Mouse (Mus musculus) spleen, adult 2 months (tissue): Measurements from ENCODE around the gene Ubr3. TPM values are rescaled to one million over a fixed set of nuclear protein-coding genes. Genes with fewer than 3 reads are reported as not detected.

Experiments used
- DNase-seq, 2 experiments: peaks; one replicate each; pipeline versions ENCODE4 v3.0.0 to v3.0.0-alpha.2; 2012 to 2021; ENCODE audit warnings: low spot score in 2 of 2, low read depth in 1 of 2
- H3K27ac ChIP-seq: fragments of 200-500 bp; 2 replicates; pipeline ENCODE4 v1.5.1; 2012; ENCODE audit warnings: low read length, inconsistent platforms; ENCODE audit not compliant: insufficient read depth
- H3K27me3 ChIP-seq: fragments of 200-500 bp; 2 replicates; pipeline ENCODE4 v1.6.1; 2012; ENCODE audit warnings: mild to moderate bottlenecking, moderate library complexity, low read length, inconsistent platforms; ENCODE audit not compliant: control insufficient read depth, insufficient read depth
- H3K36me3 ChIP-seq: fragments of 200-500 bp; 2 replicates; pipeline ENCODE4 v1.6.1; 2012; ENCODE audit warnings: mild to moderate bottlenecking, low read length, inconsistent platforms; ENCODE audit not compliant: control insufficient read depth, insufficient read depth
- H3K4me1 ChIP-seq: fragments of 200-500 bp; 2 replicates; pipeline ENCODE4 v1.6.1; 2011; ENCODE audit warnings: inconsistent platforms; ENCODE audit not compliant: control insufficient read depth, insufficient read depth, insufficient read length
- H3K4me3 ChIP-seq: fragments of 200-500 bp; 2 replicates; pipeline ENCODE4 v1.5.1; 2011; ENCODE audit warnings: mild to moderate bottlenecking, inconsistent platforms; ENCODE audit not compliant: insufficient read depth, insufficient read length; ENCODE audit errors: extremely low read depth
- CTCF ChIP-seq: fragments of 200-500 bp; IDR thresholded peaks from 2 replicates; pipeline ENCODE4 v1.5.1; 2011; ENCODE audit warnings: mild to moderate bottlenecking, inconsistent platforms; ENCODE audit not compliant: insufficient read depth, insufficient read length, insufficient replicate concordance; ENCODE audit errors: extremely low read depth
- POLR2A ChIP-seq: fragments of 200-500 bp; IDR thresholded peaks from 2 replicates; pipeline ENCODE4 v1.6.1; 2011; ENCODE audit warnings: low read depth, low read length, inconsistent platforms
- WGBS: fragments of 180-500 bp; shearing (Covaris S2); methylation state at CpG from one replicate; pipeline ENCODE4 v1.1.7; 2018; 5-methylcytosine and 5-hydroxymethylcytosine counted together
- polyA plus RNA-seq: library from polyadenylated mRNA; depleted of rRNA; stranded (reverse); fragments of >200 nt; gene quantifications from 2 replicates; pipeline ENCODE4 v1.2.3, GENCODE M21; 2012

Gene Ubr3
- polyA plus RNA-seq, 1 experiment: 6.5 TPM

DNA sequence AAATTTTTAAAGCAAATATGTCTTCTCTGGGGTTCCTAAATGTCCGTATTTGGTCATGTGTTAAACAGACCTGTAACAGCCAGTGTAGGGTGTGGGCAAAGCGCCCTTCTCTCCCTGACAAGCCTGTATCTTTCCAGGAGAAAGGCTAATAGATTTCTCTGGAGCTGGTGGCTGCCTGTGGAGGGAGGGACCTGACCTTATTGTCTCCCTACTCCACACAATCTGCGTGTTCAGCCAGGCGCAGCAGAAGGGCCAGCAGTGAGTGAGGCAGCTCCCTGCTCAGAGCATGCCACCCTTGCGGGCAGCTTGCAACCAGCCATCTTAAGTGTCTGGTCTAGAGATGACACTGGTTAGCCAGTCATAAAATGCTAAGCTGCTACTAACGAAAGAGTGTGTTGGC is 147.4 kb downstream of the Ubr3 start:
- Histone ChIP-seq H3K4me3 (no peak overlapping the region), H3K27ac (no peak overlapping the region), H3K36me3 (no peaks in the 10 kb centered on the region), H3K4me1 (no peaks in the 10 kb centered on the region), H3K27me3 (no peaks in the 10 kb centered on the region)
- TF ChIP-seq CTCF: no peak
- TF ChIP-seq POLR2A: no peak
- WGBS: 79% methylated on average over 6 of the region's 6 CpGs
- DNase-seq: no peak

DNA sequence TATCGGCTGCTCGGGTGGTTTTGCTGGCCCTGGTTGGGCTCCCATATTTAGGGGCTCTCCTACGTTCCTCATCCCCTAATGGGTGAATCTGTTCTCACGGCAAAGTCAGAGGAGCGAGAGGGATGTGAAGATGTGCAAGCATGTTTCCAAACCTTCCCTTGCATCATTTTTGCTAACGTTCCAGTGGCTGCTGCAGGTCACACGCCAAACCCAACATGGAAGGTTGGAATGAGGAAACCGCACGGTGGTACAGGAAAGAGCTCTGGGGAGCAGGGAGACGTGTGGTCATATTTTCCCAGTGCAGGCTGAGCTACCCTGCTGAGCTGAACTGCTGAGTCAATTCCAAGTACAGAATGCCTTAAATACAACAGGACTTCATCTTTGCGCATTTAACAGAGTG is 150.8 kb downstream of the Ubr3 start:
- Histone ChIP-seq H3K4me1 (no peaks in the 10 kb centered on the region), H3K36me3 (no peaks in the 10 kb centered on the region), H3K27ac (no peak overlapping the region), H3K4me3 (no peak overlapping the region), H3K27me3 (no peaks in the 10 kb centered on the region)
- no peak for DNase-seq
- TF ChIP-seq POLR2A (no peak), CTCF (no peak)
- WGBS: 50% methylated on average over 11 of the region's 11 CpGs

DNA sequence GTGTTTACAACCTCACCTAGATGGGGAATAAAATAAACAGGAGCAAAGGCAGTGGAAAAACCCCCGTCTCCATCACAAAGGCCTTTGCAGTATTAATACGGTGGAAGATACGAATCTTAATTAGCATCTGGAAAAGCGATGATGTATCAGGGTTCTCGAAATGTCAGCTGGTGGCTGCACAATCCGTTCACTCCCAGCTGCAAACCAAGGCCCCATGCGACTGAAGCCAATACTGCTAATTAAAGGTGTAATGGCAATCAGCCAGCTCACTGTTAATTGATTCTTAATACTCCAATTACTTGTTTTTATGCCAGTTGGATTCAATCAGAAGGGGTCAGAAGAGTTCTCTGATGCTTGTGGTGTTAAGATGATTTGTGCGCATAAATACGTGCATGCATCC is 156.8 kb downstream of the Ubr3 start:
- Histone ChIP-seq H3K27ac (no peak overlapping the region), H3K4me1 (no peaks in the 10 kb centered on the region), H3K27me3 (no peaks in the 10 kb centered on the region), H3K36me3 (no peaks in the 10 kb centered on the region), H3K4me3 (no peak overlapping the region)
- DNase-seq: no peak
- TF ChIP-seq POLR2A (no peak), CTCF (no peak)
- WGBS: 93% methylated on average over 9 of the region's 9 CpGs

DNA sequence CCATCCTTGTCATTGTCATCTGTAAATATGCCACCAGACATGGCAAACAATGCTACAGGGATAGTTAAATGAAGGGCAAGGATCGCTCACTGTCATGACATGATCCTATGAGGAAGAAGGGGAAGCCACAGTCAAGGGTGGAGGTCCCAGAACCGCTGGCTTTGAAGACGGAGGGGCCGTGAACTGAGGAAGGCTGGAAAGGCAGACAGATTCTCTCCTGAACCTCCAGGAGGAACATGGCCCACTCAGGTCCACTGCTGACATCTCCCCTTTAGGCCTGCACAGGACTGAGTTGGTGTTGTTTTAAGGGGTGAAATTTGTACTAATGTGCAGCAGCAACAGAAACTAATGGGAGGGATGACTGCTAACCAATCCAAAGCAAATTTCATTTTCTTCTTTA is 161.2 kb downstream of the Ubr3 start:
- Histone ChIP-seq H3K36me3 (no peaks in the 10 kb centered on the region), H3K27ac (no peak overlapping the region), H3K4me1 (no peaks in the 10 kb centered on the region), H3K27me3 (no peaks in the 10 kb centered on the region), H3K4me3 (no peak overlapping the region)
- DNase-seq: no peak
- no peak for TF ChIP-seq POLR2A
- no peak for TF ChIP-seq CTCF
- 93% methylated on average over 4 of the region's 4 CpGs for WGBS

DNA sequence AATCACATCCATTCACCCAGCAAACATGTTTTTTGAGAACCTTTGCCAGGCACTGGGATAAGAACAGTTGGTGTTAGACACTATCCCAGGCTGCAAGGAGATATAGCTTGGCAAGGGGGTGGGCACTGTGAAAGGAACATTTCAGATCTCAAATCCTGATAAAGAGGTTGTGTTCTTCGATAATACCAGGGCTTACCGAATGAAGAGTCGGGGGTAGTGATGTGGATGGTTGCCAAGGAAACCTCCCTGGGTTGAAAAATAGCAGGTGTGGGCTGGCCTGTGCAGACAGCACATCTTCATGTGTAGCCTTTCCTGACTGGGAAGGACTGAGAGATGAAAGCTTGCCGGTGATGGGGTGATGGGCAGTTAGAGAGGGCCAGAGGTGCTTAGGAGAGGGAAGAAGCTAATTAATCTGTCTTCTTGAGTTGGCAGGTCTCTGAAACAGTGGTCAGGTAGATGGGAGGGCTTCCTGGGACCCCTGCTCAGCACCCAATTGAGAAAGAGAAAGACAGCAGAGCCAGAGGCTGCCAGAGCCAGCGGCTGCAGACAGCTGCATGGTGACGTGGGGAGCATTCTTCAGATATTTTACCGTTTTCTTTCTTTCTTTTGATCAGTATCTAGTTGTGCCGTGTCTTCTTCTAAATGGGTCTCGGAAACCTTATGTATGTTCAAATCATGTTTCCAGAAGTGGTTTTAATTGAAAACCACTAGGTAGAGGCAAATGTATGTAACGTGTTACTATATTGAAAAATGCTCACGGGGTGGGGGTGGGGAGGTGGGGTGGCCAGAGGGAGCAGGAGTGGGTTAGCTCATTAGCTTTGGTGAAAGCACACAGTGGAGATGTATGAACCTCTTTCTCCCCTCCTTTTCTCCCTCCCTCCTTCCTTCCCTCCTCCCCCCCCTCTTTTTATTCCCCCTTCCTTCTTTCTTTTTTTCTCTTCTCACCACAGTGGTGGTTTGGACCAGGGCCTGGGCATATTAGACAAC is 163.6 kb downstream of the Ubr3 start:
- no peak overlapping the region for H3K4me3 ChIP-seq
- no peak for DNase-seq
- no peaks in the 10 kb centered on the region for H3K27me3 ChIP-seq
- H3K27ac ChIP-seq: no peak overlapping the region
- no peaks in the 10 kb centered on the region for H3K36me3 ChIP-seq
- no peak for TF ChIP-seq POLR2A
- no peak for TF ChIP-seq CTCF
- 74% methylated on average over 11 of the region's 11 CpGs for WGBS
- no peaks in the 10 kb centered on the region for H3K4me1 ChIP-seq

DNA sequence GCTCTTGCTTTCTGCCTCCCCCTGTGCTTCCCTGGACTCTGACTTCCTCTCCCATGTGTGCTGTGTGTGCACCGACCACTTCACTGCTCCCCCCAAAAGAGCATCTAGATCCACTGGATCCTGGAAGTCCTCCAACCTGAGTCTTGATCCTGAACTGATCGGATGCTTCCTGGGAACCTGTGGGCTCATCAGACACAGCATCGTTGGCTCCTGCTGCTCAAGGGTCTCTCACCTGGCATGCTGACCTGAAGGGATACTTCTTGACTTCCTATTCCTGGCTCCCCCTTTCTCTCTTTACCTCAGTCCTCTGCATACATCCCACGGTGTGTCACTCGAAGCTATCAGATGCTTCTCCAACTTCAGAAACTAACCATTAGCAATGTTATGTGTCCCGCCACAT is 168.1 kb downstream of the Ubr3 start:
- WGBS: 80% methylated on average over 6 of the region's 6 CpGs

DNA sequence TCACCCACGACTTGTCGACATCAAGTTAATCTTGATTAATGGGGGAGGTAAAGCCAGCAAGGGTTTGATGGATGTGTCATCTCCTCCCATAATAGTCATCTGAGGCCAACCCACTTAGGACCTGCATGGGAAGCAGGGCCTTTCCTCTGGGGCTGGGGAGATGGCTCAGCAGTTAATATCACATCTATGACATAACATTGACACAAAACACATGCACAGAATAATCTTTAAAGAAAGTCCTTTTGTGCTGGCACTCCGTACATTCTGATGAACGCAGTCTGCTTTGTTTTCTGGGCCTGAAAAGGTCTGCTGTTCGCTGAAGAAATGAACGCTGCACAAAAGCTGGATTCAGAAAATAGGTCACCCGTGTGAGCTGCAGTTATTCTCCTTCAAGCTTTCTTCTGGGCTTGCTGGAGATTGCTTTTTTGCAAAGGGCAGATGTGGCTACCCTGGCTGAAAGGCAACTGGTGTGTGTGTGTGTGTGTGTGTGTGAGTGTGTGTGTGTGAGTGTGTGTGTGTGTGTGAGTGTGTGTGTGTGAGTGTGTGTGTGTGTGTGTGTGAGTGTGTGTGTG is 168.8 kb downstream of the Ubr3 start:
- Histone ChIP-seq H3K4me1 (no peaks in the 10 kb centered on the region), H3K36me3 (no peaks in the 10 kb centered on the region), H3K4me3 (no peak overlapping the region), H3K27me3 (no peaks in the 10 kb centered on the region), H3K27ac (no peak overlapping the region)
- DNase-seq: no peak
- WGBS: 78% methylated on average over 7 of the region's 7 CpGs
- no peak for TF ChIP-seq CTCF
- TF ChIP-seq POLR2A: no peak

More for the DNA sequence above, 168.1 kb downstream of the Ubr3 start:
- H3K36me3 ChIP-seq: no peaks in the 10 kb centered on the region
- DNase-seq: no peak
- H3K27me3 ChIP-seq: no peaks in the 10 kb centered on the region
- H3K27ac ChIP-seq: no peak overlapping the region
- H3K4me1 ChIP-seq: no peaks in the 10 kb centered on the region
- no peak overlapping the region for H3K4me3 ChIP-seq
- TF ChIP-seq CTCF (no peak), POLR2A (no peak)
